Mouse (Mus musculus) forebrain, postnatal 0 days (tissue): Measurements from ENCODE around the gene Chmp2a. TPM values are rescaled to one million over a fixed set of nuclear protein-coding genes. Genes with fewer than 3 reads are reported as not detected.

Experiments
- ATAC-seq: fragments of 200-750 bp; cut with Nextera tagmentation; 2 replicates; pipeline ENCODE4 v1.8.0; 2017; ENCODE audit warnings: mild to moderate bottlenecking, moderate library complexity
- DNase-seq: peaks from one replicate; pipeline ENCODE4 v3.0.0-alpha.2; 2015
- H3K27ac ChIP-seq: fragments of 300-500 bp; sonication (generic); 2 replicates; pipeline ENCODE4 v1.5.1; 2014; ENCODE audit warnings: low read depth, mild to moderate bottlenecking, antibody characterized with exemption, low read length, moderate library complexity, mixed read lengths
- H3K27me3 ChIP-seq: fragments of 300-500 bp; sonication (generic); 2 replicates; pipeline ENCODE4 v1.6.1; 2014; ENCODE audit warnings: mild to moderate bottlenecking, low read length, mixed read lengths; ENCODE audit not compliant: insufficient read depth
- H3K36me3 ChIP-seq: fragments of 300-500 bp; sonication (generic); 2 replicates; pipeline ENCODE4 v1.6.1; 2014; ENCODE audit warnings: mild to moderate bottlenecking, moderate library complexity; ENCODE audit not compliant: insufficient read depth
- H3K4me1 ChIP-seq: fragments of 300-500 bp; sonication (generic); 2 replicates; pipeline ENCODE4 v1.6.1; 2014; ENCODE audit warnings: antibody characterized with exemption; ENCODE audit not compliant: insufficient read depth
- H3K4me2 ChIP-seq: fragments of 300-500 bp; sonication (generic); 2 replicates; pipeline ENCODE4 v1.6.1; 2014; ENCODE audit warnings: low read depth, mild to moderate bottlenecking, moderate library complexity
- H3K4me3 ChIP-seq: fragments of 300-500 bp; sonication (generic); 2 replicates; pipeline ENCODE4 v1.5.1; 2014; ENCODE audit warnings: low read depth, low read length, mixed read lengths
- H3K9ac ChIP-seq: fragments of 300-500 bp; sonication (generic); 2 replicates; pipeline ENCODE4 v1.6.1; 2014; ENCODE audit warnings: mild to moderate bottlenecking
- H3K9me3 ChIP-seq: fragments of 300-500 bp; sonication (generic); 2 replicates; pipeline ENCODE4 v1.6.1; 2016; ENCODE audit warnings: low read length
- CTCF ChIP-seq: sonication (generic); IDR thresholded peaks from 2 replicates; pipeline ENCODE4 v1.5.1; 2016; ENCODE audit warnings: antibody characterized with exemption, control low read depth, low read depth
- WGBS: fragments of 180-500 bp; shearing (Covaris S2); extraction: QIAGEN DNeasy Blood & Tissue Kit; methylation state at CpG from one replicate; pipeline ENCODE4 v1.1.7; 2014; 5-methylcytosine and 5-hydroxymethylcytosine counted together
- polyA plus RNA-seq: library from polyadenylated mRNA; unstranded; fragments of >200 nt; fragmentation: Nextera tagmentation; extraction: Ambion mirVana; gene quantifications from 2 replicates; pipeline ENCODE4 v1.2.1, GENCODE M21; 2015
- total RNA-seq: library from RNA; depleted of rRNA; stranded (reverse); fragments of >200 nt; gene quantifications from 2 replicates; pipeline ENCODE4 v1.2.3, GENCODE M21; 2014; rRNA removed

The Chmp2a gene
- total and polyA plus RNA-seq, 2 experiments from 2014 or later, result 131 to 210 TPM

DNA sequence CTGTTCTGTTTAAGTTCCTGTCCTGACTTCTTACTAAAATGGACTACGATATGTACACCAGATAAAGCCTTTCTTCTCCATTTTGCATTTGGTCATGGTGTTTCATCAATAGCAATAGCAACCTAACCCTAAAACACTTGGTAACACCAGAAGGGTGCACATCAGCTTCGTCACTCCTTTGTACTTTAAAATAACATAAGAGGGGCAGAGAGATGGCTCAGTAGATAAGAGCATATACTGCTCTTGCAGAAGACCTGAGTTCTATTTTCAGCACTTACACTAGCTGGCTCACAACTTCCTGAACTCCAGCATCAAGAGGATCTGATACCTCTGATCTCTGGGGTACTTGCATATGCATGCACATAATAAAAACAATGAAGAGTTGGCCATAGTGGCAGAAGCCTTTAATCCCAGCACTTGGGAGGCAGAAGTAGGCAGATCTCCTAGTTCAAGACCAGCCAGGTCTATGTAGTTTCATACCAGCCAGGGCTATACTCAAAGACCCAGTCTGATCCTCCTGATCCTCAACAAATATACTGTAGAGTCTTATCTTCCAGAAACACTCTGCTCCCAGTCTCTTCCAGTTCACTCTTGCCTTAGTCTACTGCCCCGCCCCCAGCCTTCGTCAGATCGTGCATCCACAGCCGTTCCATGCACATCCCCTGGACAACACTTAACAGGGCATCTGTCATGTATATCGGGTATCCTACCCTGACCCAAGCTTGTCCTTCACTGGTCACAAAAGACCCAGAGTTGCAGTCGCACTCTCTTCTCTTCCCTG, 47.0 kb downstream of the Chmp2a start:
- H3K4me2 ChIP-seq, result no peak overlapping the region
- no peak overlapping the region for H3K27ac ChIP-seq
- H3K4me3 ChIP-seq, result no peak overlapping the region
- H3K27me3 ChIP-seq, result no peaks in the 10 kb centered on the region
- no peak overlapping the region for H3K9ac ChIP-seq
- TF ChIP-seq CTCF, result no peak
- H3K36me3 ChIP-seq, result no peaks in the 10 kb centered on the region
- ATAC-seq (no peak), DNase-seq (no peak)
- no peaks in the 10 kb centered on the region for H3K4me1 ChIP-seq
- H3K9me3 ChIP-seq, result no peaks in the 10 kb centered on the region
- 87% methylated on average over 8 of the region's 8 CpGs for WGBS

DNA sequence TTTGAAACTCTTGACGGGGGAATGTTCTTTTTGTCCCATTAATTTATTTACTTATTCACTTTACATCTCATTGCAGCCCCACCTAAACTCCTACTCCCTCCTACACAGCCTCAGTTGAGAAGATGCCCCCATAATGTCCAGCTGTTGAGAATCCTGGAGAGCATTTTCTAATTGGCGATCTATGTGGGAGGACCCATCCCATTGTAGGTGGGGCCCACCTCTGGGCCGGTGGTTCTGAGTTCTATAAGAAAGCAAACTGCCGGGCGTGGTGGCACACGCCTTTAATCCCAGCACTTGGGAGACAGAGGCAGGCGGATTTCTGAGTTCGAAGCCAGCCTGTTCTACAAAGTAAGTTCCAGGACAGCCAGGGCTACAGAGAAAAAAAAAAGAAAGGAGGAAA, 47.7 kb downstream of the Chmp2a start:
- H3K9me3 ChIP-seq, result no peaks in the 10 kb centered on the region
- ATAC-seq, result no peak
- H3K4me3 ChIP-seq, result no peak overlapping the region
- WGBS, result 85% methylated on average over 8 of the region's 8 CpGs
- H3K4me1 ChIP-seq, result no peaks in the 10 kb centered on the region
- no peak overlapping the region for H3K9ac ChIP-seq
- no peak for DNase-seq
- H3K27ac ChIP-seq, result no peak overlapping the region
- no peak for TF ChIP-seq CTCF
- H3K36me3 ChIP-seq, result 0 out of 2 replicates have a peak, but pooled peaks cover 3% of the 10 kb centered on the region
- H3K4me2 ChIP-seq, result no peak overlapping the region
- no peaks in the 10 kb centered on the region for H3K27me3 ChIP-seq

DNA sequence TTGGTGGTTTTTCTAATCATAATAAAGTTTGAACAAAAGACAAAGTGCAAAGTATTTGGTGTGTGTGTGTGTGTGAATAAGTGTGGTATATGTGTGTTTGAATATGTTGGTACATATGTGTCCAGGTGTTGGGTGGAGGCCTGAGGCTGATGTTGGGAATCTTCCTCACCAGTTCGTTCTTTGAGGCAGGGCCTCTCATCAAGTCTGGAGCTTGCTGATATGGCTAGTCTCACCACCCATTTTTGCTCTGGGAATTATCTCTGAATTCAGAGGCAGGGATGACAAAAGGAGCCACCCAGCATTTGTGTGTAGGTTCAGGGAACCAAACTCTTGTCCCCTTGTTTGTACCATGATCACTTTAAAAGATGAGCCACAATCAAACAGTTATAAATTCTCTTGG, 48.9 kb downstream of the Chmp2a start:
- no peak overlapping the region for H3K4me2 ChIP-seq
- H3K4me3 ChIP-seq, result no peak overlapping the region
- H3K36me3 ChIP-seq, result 0 out of 2 replicates have a peak, but pooled peaks cover 3% of the 10 kb centered on the region
- no peaks in the 10 kb centered on the region for H3K4me1 ChIP-seq
- no peaks in the 10 kb centered on the region for H3K27me3 ChIP-seq
- no peaks in the 10 kb centered on the region for H3K9me3 ChIP-seq
- ATAC-seq, result no peak
- DNase-seq, result no peak
- WGBS, result 90% methylated on average over 1 of the region's 1 CpGs
- TF ChIP-seq CTCF, result no peak
- no peak overlapping the region for H3K9ac ChIP-seq
- H3K27ac ChIP-seq, result no peak overlapping the region

Other genes starting within 250 kb of the Chmp2a start
- 28.4 and 36.7 TPM in 2 replicates for gene Zscan18, start 231.2 kb downstream of the Chmp2a start, total RNA-seq
- gene Zscan18, start 231.2 kb downstream of the Chmp2a start, polyA plus RNA-seq, result 13.3 and 17.8 TPM in 2 replicates
- 20.6 and 26.6 TPM in 2 replicates for gene Zfp329, start 215.9 kb downstream of the Chmp2a start, total RNA-seq
- gene Zfp329, start 215.9 kb downstream of the Chmp2a start, polyA plus RNA-seq, result 8.1 and 14.2 TPM in 2 replicates
- gene Zfp110, start 200.0 kb downstream of the Chmp2a start, total RNA-seq, result 34.9 and 43.2 TPM in 2 replicates
- 15.4 and 18.5 TPM in 2 replicates for gene Zfp110, start 200.0 kb downstream of the Chmp2a start, polyA plus RNA-seq
- gene Zfp128, start 153.6 kb downstream of the Chmp2a start, total RNA-seq, result 17.7 and 18.5 TPM in 2 replicates
- gene Zfp128, start 153.6 kb downstream of the Chmp2a start, polyA plus RNA-seq, result 1.5 and 2.0 TPM in 2 replicates
- gene Zscan22, start 137.0 kb downstream of the Chmp2a start, total RNA-seq, result 7.0 and 8.3 TPM in 2 replicates
- 2.8 and 3.5 TPM in 2 replicates for gene Zscan22, start 137.0 kb downstream of the Chmp2a start, polyA plus RNA-seq
- 1,758 and 2,185 TPM in 2 replicates for gene Rps5, start 112.5 kb downstream of the Chmp2a start, total RNA-seq
- gene Rps5, start 112.5 kb downstream of the Chmp2a start, polyA plus RNA-seq, result 679 and 877 TPM in 2 replicates
- 1.7 and 1.8 TPM in 2 replicates for gene Rnf225, start 107.4 kb downstream of the Chmp2a start, total RNA-seq
- gene Rnf225, start 107.4 kb downstream of the Chmp2a start, polyA plus RNA-seq, result 0.36 and 0.75 TPM in 2 replicates
- 32.9 and 47.7 TPM in 2 replicates for gene Zfp324, start 69.0 kb downstream of the Chmp2a start, total RNA-seq
- 6.8 and 8.8 TPM in 2 replicates for gene Zfp324, start 69.0 kb downstream of the Chmp2a start, polyA plus RNA-seq
- gene Zfp446, start 57.0 kb downstream of the Chmp2a start, total RNA-seq, result 7.5 and 13.0 TPM in 2 replicates
- 6.0 and 8.2 TPM in 2 replicates for gene Zfp446, start 57.0 kb downstream of the Chmp2a start, polyA plus RNA-seq
- gene Slc27a5, start 36.6 kb downstream of the Chmp2a start, total RNA-seq, result 0.23 and 0.43 TPM in 2 replicates
- gene Slc27a5, start 36.6 kb downstream of the Chmp2a start, polyA plus RNA-seq, result 0.08 and 0.18 TPM in 2 replicates
- 430 and 485 TPM in 2 replicates for gene Trim28, start 35.7 kb downstream of the Chmp2a start, total RNA-seq
- gene Trim28, start 35.7 kb downstream of the Chmp2a start, polyA plus RNA-seq, result 209 and 211 TPM in 2 replicates
- 32.8 and 33.3 TPM in 2 replicates for gene Zbtb45, start 24.8 kb downstream of the Chmp2a start, total RNA-seq
- gene Zbtb45, start 24.8 kb downstream of the Chmp2a start, polyA plus RNA-seq, result 25.0 and 29.3 TPM in 2 replicates
- 336 and 344 TPM in 2 replicates for gene Ube2m, start 3.5 kb upstream of the Chmp2a start, total RNA-seq
- 130 and 132 TPM in 2 replicates for gene Ube2m, start 3.5 kb upstream of the Chmp2a start, polyA plus RNA-seq
- gene Mzf1, start 20.0 kb upstream of the Chmp2a start, total RNA-seq, result 11.8 and 15.1 TPM in 2 replicates
- gene Mzf1, start 20.0 kb upstream of the Chmp2a start, polyA plus RNA-seq, result 10.1 and 12.9 TPM in 2 replicates
- gene Vmn1r85, start 60.4 kb upstream of the Chmp2a start, total RNA-seq, result 0.14 and 0.23 TPM in 2 replicates
- gene Vmn1r85, start 60.4 kb upstream of the Chmp2a start, polyA plus RNA-seq, result 0.05 and 0.12 TPM in 2 replicates
- not detected in 2 replicates for gene Vmn1r86, start 85.1 kb upstream of the Chmp2a start, total RNA-seq
- not detected in 2 replicates for gene Vmn1r86, start 85.1 kb upstream of the Chmp2a start, polyA plus RNA-seq
- not detected in 2 replicates for gene Vmn1r87, start 105.3 kb upstream of the Chmp2a start, total RNA-seq
- not detected in 2 replicates for gene Vmn1r87, start 105.3 kb upstream of the Chmp2a start, polyA plus RNA-seq
- gene Vmn1r88, start 124.8 kb upstream of the Chmp2a start, total RNA-seq, result not detected in 2 replicates
- gene Vmn1r88, start 124.8 kb upstream of the Chmp2a start, polyA plus RNA-seq, result not detected in 2 replicates
- gene Vmn1r89, start 178.2 kb upstream of the Chmp2a start, total RNA-seq, result not detected in 2 replicates
- not detected in 2 replicates for gene Vmn1r89, start 178.2 kb upstream of the Chmp2a start, polyA plus RNA-seq
- 9.6 and 10.3 TPM in 2 replicates for gene Lig1, start 242.5 kb upstream of the Chmp2a start, total RNA-seq
- 20.3 and 26.2 TPM in 2 replicates for gene Lig1, start 242.5 kb upstream of the Chmp2a start, polyA plus RNA-seq
- 8.9 and 15.3 TPM in 2 replicates for gene Zswim9, start 243.9 kb upstream of the Chmp2a start, total RNA-seq
- gene Zswim9, start 243.9 kb upstream of the Chmp2a start, polyA plus RNA-seq, result 5.0 and 8.2 TPM in 2 replicates